Mouse (Mus musculus): ENCODE measurements around the gene Usp47. TPM values are rescaled to one million over a fixed set of nuclear protein-coding genes. Genes with fewer than 3 reads are reported as not detected.

Usp47 gene
- polyA plus RNA-seq, 1 experiment = 14.7 TPM

GRCm38 (mm10) chr7:112000166-112000565, 23.1 kb upstream of the Usp47 start:
- Histone ChIP-seq H3K4me3 (replicated peaks; ENCODE audit: extremely low read depth, low read depth, low read length) (no peak overlapping the region), H3K4me1 (ENCODE audit: control insufficient read depth, insufficient read depth, low read length) (no peaks in the 10 kb centered on the region)
- no peak for DNase-seq
- TF ChIP-seq POLR2A (IDR thresholded peaks at IDR 0.05; ENCODE audit: borderline replicate concordance, extremely low read depth, low read depth, low read length) (no peak), CTCF (IDR thresholded peaks at IDR 0.05; ENCODE audit: insufficient read depth, low read length) (no peak)
- WGBS = 92% methylated on average over 1 of the region's 1 CpGs

- 60% methylated on average over 2 of the region's 2 CpGs for WGBS
- TF ChIP-seq POLR2A (IDR thresholded peaks at IDR 0.05; ENCODE audit: borderline replicate concordance, extremely low read depth, low read depth, low read length) (no peak), CTCF (IDR thresholded peaks at IDR 0.05; ENCODE audit: insufficient read depth, low read length) (no peak)
- DNase-seq = no peak
- Histone ChIP-seq H3K4me3 (replicated peaks; ENCODE audit: extremely low read depth, low read depth, low read length) (no peak overlapping the region), H3K4me1 (ENCODE audit: control insufficient read depth, insufficient read depth, low read length) (peaks cover 5% of the 10 kb centered on the region)
Measured at GRCm38 (mm10) chr7:112010511-112010910, 12.8 kb upstream of the Usp47 start.

GRCm38 (mm10) chr7:112010976-112011375, 12.3 kb upstream of the Usp47 start:
- Histone ChIP-seq H3K4me1 (ENCODE audit: control insufficient read depth, insufficient read depth, low read length) (peaks cover 5% of the 10 kb centered on the region), H3K4me3 (replicated peaks; ENCODE audit: extremely low read depth, low read depth, low read length) (no peak overlapping the region)
- DNase-seq = no peak
- TF ChIP-seq CTCF (IDR thresholded peaks at IDR 0.05; ENCODE audit: insufficient read depth, low read length) = no peak
- no peak for TF ChIP-seq POLR2A (IDR thresholded peaks at IDR 0.05; ENCODE audit: borderline replicate concordance, extremely low read depth, low read depth, low read length)
- WGBS = 53% methylated on average over 4 of the region's 4 CpGs

- Histone ChIP-seq H3K4me1 (ENCODE audit: control insufficient read depth, insufficient read depth, low read length) (peaks cover 5% of the 10 kb centered on the region), H3K4me3 (replicated peaks; ENCODE audit: extremely low read depth, low read depth, low read length) (no peak overlapping the region)
- peak; percentile 49 for DNase-seq
- 30% methylated on average over 5 of the region's 5 CpGs for WGBS
- no peak for TF ChIP-seq POLR2A (IDR thresholded peaks at IDR 0.05; ENCODE audit: borderline replicate concordance, extremely low read depth, low read depth, low read length)
- TF ChIP-seq CTCF (IDR thresholded peaks at IDR 0.05; ENCODE audit: insufficient read depth, low read length) = no peak
Measured at GRCm38 (mm10) chr7:112012102-112012501, 11.2 kb upstream of the Usp47 start.

GRCm38 (mm10) chr7:112012621-112013177, 10.6 kb upstream of the Usp47 start:
- DNase-seq = no peak
- Histone ChIP-seq H3K4me3 (replicated peaks; ENCODE audit: extremely low read depth, low read depth, low read length) (no peak overlapping the region), H3K4me1 (ENCODE audit: control insufficient read depth, insufficient read depth, low read length) (peaks cover 5% of the 10 kb centered on the region)
- WGBS = 33% methylated on average over 6 of the region's 6 CpGs
- no peak for TF ChIP-seq POLR2A (IDR thresholded peaks at IDR 0.05; ENCODE audit: borderline replicate concordance, extremely low read depth, low read depth, low read length)
- TF ChIP-seq CTCF (IDR thresholded peaks at IDR 0.05; ENCODE audit: insufficient read depth, low read length) = no peak

GRCm38 (mm10) chr7:112014148-112014547, 9.2 kb upstream of the Usp47 start:
- Histone ChIP-seq H3K4me1 (ENCODE audit: control insufficient read depth, insufficient read depth, low read length) (peaks cover 5% of the 10 kb centered on the region), H3K4me3 (replicated peaks; ENCODE audit: extremely low read depth, low read depth, low read length) (no peak overlapping the region)
- DNase-seq = no peak
- WGBS = 53% methylated on average over 2 of the region's 2 CpGs
- TF ChIP-seq CTCF (IDR thresholded peaks at IDR 0.05; ENCODE audit: insufficient read depth, low read length) (no peak), POLR2A (IDR thresholded peaks at IDR 0.05; ENCODE audit: borderline replicate concordance, extremely low read depth, low read depth, low read length) (no peak)

- WGBS = 27% methylated on average over 17 of the region's 17 CpGs
- DNase-seq = no peak
- H3K4me1 ChIP-seq (ENCODE audit: control insufficient read depth, insufficient read depth, low read length) = peaks cover 15% of the 10 kb centered on the region
- H3K4me3 ChIP-seq (replicated peaks; ENCODE audit: extremely low read depth, low read depth, low read length) = peak overlapping the region; percentile 79
- TF ChIP-seq POLR2A (IDR thresholded peaks at IDR 0.05; ENCODE audit: borderline replicate concordance, extremely low read depth, low read depth, low read length) (no peak), CTCF (IDR thresholded peaks at IDR 0.05; ENCODE audit: insufficient read depth, low read length) (no peak)
Measured at GRCm38 (mm10) chr7:112022506-112023149, 676 bp upstream of the Usp47 start.

GRCm38 (mm10) chr7:112023601-112024445, 519 bp downstream of the Usp47 start:
- under 1% methylated on average over 58 of the region's 58 CpGs for WGBS
- DNase-seq = peak; percentile 81
- H3K4me1 ChIP-seq (ENCODE audit: control insufficient read depth, insufficient read depth, low read length) = peaks cover 15% of the 10 kb centered on the region
- no peak for TF ChIP-seq POLR2A (IDR thresholded peaks at IDR 0.05; ENCODE audit: borderline replicate concordance, extremely low read depth, low read depth, low read length)
- no peak for TF ChIP-seq CTCF (IDR thresholded peaks at IDR 0.05; ENCODE audit: insufficient read depth, low read length)
- peak overlapping the region; percentile 86 for H3K4me3 ChIP-seq (replicated peaks; ENCODE audit: extremely low read depth, low read depth, low read length)

GRCm38 (mm10) chr7:112024446-112024730, 1.1 kb downstream of the Usp47 start:
- H3K4me1 ChIP-seq (ENCODE audit: control insufficient read depth, insufficient read depth, low read length) = peaks cover 15% of the 10 kb centered on the region
- no peak for DNase-seq
- peak overlapping the region; percentile 86 for H3K4me3 ChIP-seq (replicated peaks; ENCODE audit: extremely low read depth, low read depth, low read length)
- WGBS = 3% methylated on average over 7 of the region's 7 CpGs
- TF ChIP-seq CTCF (IDR thresholded peaks at IDR 0.05; ENCODE audit: insufficient read depth, low read length) = no peak
- TF ChIP-seq POLR2A (IDR thresholded peaks at IDR 0.05; ENCODE audit: borderline replicate concordance, extremely low read depth, low read depth, low read length) = no peak
